ENCODE assay signal across 16 mouse cellular contexts in genomic region chr9:13258173-13258572, GRCm38 (mm10).
"Had no signal": no experiment of that assay in that cellular context is flagged by ENCODE, and none has a peak within 500 bp of the region (broad histone marks: within the 10 kb centered on the region; RNA-seq: fewer than 3 reads in every experiment).

No protein-coding gene starts in this region.

- H3K4me3 ChIP-seq: neural tube, embryonic 13.5 days; neural tube, embryonic 15.5 days; stomach, embryonic 15.5 days had no signal

- H3K9me3 ChIP-seq: neural tube, embryonic 13.5 days; neural tube, embryonic 15.5 days; stomach, embryonic 15.5 days had no signal

- H3K27ac ChIP-seq: neural tube, embryonic 13.5 days; neural tube, embryonic 15.5 days; stomach, embryonic 15.5 days; stomach, postnatal 0 days had no signal

- H3K4me2 ChIP-seq: neural tube, embryonic 13.5 days; neural tube, embryonic 15.5 days; stomach, embryonic 15.5 days had no signal

- DNase-seq: retina, postnatal 1 day; right cerebral cortex, adult 18-20 months; right cerebral cortex, postnatal 14 days; right cerebral cortex, postnatal 25 days; right cerebral cortex, postnatal 4 days; spleen, adult 18-20 months; thymus, adult 18-20 months; thymus, adult 2 months; thymus, postnatal 14 days; thymus, postnatal 25 days; thymus, postnatal 36 days; thymus, postnatal 4 days had no signal

- H3K36me3 ChIP-seq: neural tube, embryonic 13.5 days; stomach, embryonic 15.5 days had no signal

- H3K4me1 ChIP-seq: neural tube, embryonic 13.5 days; neural tube, embryonic 15.5 days; stomach, embryonic 15.5 days had no signal

- H3K9ac ChIP-seq: neural tube, embryonic 13.5 days; neural tube, embryonic 15.5 days; stomach, embryonic 15.5 days had no signal

- H3K27me3 ChIP-seq: neural tube, embryonic 13.5 days; neural tube, embryonic 15.5 days; stomach, embryonic 15.5 days had no signal
